Mouse (Mus musculus) limb, embryonic 14.5 days (tissue): ENCODE measurements around the gene Gale. TPM values are rescaled to one million over a fixed set of nuclear protein-coding genes. Genes with fewer than 3 reads are reported as not detected.

Experiments used
- ATAC-seq: fragments of 200-750 bp; cut with Nextera tagmentation; 2 replicates; pipeline ENCODE4 v1.8.0; 2017; ENCODE audit warnings: low read depth, moderate number of reproducible peaks, moderate TSS enrichment; ENCODE audit not compliant: low FRiP score
- DNase-seq: peaks from one replicate; pipeline ENCODE4 v3.0.0-alpha.2; 2015; ENCODE audit warnings: low spot score
- H3K27ac ChIP-seq: fragments of 300-500 bp; sonication (generic); replicated peaks from 2 replicates; pipeline ENCODE4 v1.5.1; 2014; ENCODE audit warnings: low read depth, mild to moderate bottlenecking, low read length, moderate library complexity, mixed read lengths
- H3K27me3 ChIP-seq: fragments of 300-500 bp; sonication (generic); 2 replicates; pipeline ENCODE4 v1.6.1; 2014; ENCODE audit warnings: low read length, mixed read lengths; ENCODE audit not compliant: control insufficient read depth, insufficient read depth
- H3K36me3 ChIP-seq: fragments of 300-500 bp; sonication (generic); 2 replicates; pipeline ENCODE4 v1.6.1; 2014; ENCODE audit warnings: mild to moderate bottlenecking, low read length, moderate library complexity, mixed read lengths; ENCODE audit not compliant: control insufficient read depth, insufficient read depth
- H3K4me1 ChIP-seq: fragments of 300-500 bp; sonication (generic); 2 replicates; pipeline ENCODE4 v1.6.1; 2014; ENCODE audit warnings: antibody characterized with exemption, low read length, mixed read lengths; ENCODE audit not compliant: control insufficient read depth, insufficient read depth
- H3K4me2 ChIP-seq: fragments of 300-500 bp; sonication (generic); replicated peaks from 2 replicates; pipeline ENCODE4 v1.6.1; 2014; ENCODE audit warnings: low read depth, mild to moderate bottlenecking, low read length, moderate library complexity; ENCODE audit not compliant: severe bottlenecking
- H3K4me3 ChIP-seq: fragments of 300-500 bp; sonication (generic); replicated peaks from 2 replicates; pipeline ENCODE4 v1.5.1; 2014; ENCODE audit warnings: low read length
- H3K9ac ChIP-seq: fragments of 300-500 bp; sonication (generic); 2 replicates; pipeline ENCODE4 v1.6.1; 2014; ENCODE audit warnings: mild to moderate bottlenecking, low read depth, low read length, moderate library complexity; ENCODE audit not compliant: severe bottlenecking
- H3K9me3 ChIP-seq: fragments of 300-500 bp; sonication (generic); 2 replicates; pipeline ENCODE4 v1.6.1; 2016; ENCODE audit warnings: low read length; ENCODE audit not compliant: control insufficient read depth
- POLR2A ChIP-seq: fragments of 200-500 bp; IDR thresholded peaks from 2 replicates; pipeline ENCODE4 v1.8.0; 2012; ENCODE audit warnings: inconsistent platforms, mild to moderate bottlenecking, moderate library complexity, borderline replicate concordance; ENCODE audit not compliant: insufficient read depth, insufficient read length; ENCODE audit errors: extremely low read depth
- WGBS: fragments of 180-500 bp; shearing (Covaris S2); extraction: QIAGEN DNeasy Blood & Tissue Kit; methylation state at CpG from one replicate; pipeline ENCODE4 v1.1.7; 2014; 5-methylcytosine and 5-hydroxymethylcytosine counted together
- polyA plus RNA-seq, 2 experiments: library from polyadenylated mRNA; depleted of rRNA in 1 of 2; stranded (reverse) in 1 of 2; unstranded in 1 of 2; fragments of >200 nt; fragmentation: Nextera tagmentation in 1 of 2; extraction: Ambion mirVana in 1 of 2; gene quantifications; 2 replicates each; pipeline versions ENCODE4 v1.2.1 to v1.2.3; 2012 to 2014

The Gale gene
- polyA plus RNA-seq, 2 experiments = 59.3 to 83.7 TPM

- peak; percentile 23 for DNase-seq
- no peaks in the 10 kb centered on the region for H3K9me3 ChIP-seq
- H3K36me3 ChIP-seq = peaks cover 16% of the 10 kb centered on the region
- 3% methylated on average over 26 of the region's 26 CpGs for whole genome bisulfite sequencing
- TF ChIP-seq POLR2A = no peak
- H3K4me2 ChIP-seq = peak overlapping the region; percentile 76
- H3K27ac ChIP-seq = peak overlapping the region; percentile 83
- H3K4me3 ChIP-seq = peak overlapping the region; percentile 75
- no peak for ATAC-seq
- H3K27me3 ChIP-seq = no peaks in the 10 kb centered on the region
- H3K4me1 ChIP-seq = peaks cover 8% of the 10 kb centered on the region; the same call in 1 of the 2 replicates
- H3K9ac ChIP-seq = peak overlapping the region; percentile 66
Observed at GRCm38 (mm10) chr4:135921257-135922120, 42.0 kb upstream of the Gale start.

GRCm38 (mm10) chr4:135922190-135922589 lies 41.3 kb upstream of the Gale start:
- DNase-seq (no peak), ATAC-seq (no peak)
- Histone ChIP-seq H3K27me3 (no peaks in the 10 kb centered on the region), H3K36me3 (peaks cover 19% of the 10 kb centered on the region), H3K4me2 (peak overlapping the region; percentile 76), H3K4me1 (peaks cover 8% of the 10 kb centered on the region; the same call in 1 of the 2 replicates), H3K4me3 (peak overlapping the region; percentile 75; the same call in 1 of the 2 replicates), H3K9me3 (no peaks in the 10 kb centered on the region), H3K9ac (no peak overlapping the region), H3K27ac (no peak overlapping the region)
- WGBS = 88% methylated on average over 1 of the region's 1 CpGs
- no peak for TF ChIP-seq POLR2A

GRCm38 (mm10) chr4:135924418-135924817 lies 39.1 kb upstream of the Gale start:
- TF ChIP-seq POLR2A = no peak
- H3K4me3 ChIP-seq = no peak overlapping the region
- H3K36me3 ChIP-seq = peaks cover 28% of the 10 kb centered on the region
- H3K4me1 ChIP-seq = peaks cover 8% of the 10 kb centered on the region; the same call in 1 of the 2 replicates
- H3K27ac ChIP-seq = no peak overlapping the region
- H3K9ac ChIP-seq = no peak overlapping the region
- H3K27me3 ChIP-seq = no peaks in the 10 kb centered on the region
- H3K4me2 ChIP-seq = no peak overlapping the region
- H3K9me3 ChIP-seq = no peaks in the 10 kb centered on the region
- no peak for ATAC-seq
- 89% methylated on average over 2 of the region's 2 CpGs for WGBS
- no peak for DNase-seq

DNA sequence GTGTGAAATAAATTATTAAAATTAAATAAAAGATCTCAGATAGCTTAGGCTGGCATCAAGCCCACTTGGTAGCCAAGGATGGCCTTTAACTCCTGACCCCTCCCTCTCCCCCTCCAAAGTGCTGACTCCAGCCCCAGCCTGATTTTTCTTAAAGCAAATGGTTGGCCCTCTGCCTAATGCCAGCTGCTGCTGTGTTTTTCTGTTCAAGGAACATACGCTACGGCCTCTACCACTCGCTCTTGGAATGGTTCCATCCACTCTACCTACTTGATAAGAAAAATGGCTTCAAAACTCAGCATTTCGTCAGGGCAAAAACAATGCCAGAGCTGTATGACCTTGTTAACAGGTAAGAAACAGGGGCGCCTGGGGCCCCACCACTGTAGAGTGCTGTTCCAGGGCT lies 38.2 kb upstream of the Gale start:
- H3K9me3 ChIP-seq = no peaks in the 10 kb centered on the region
- H3K4me3 ChIP-seq = no peak overlapping the region
- TF ChIP-seq POLR2A = no peak
- WGBS = 84% methylated on average over 5 of the region's 5 CpGs
- no peak overlapping the region for H3K4me2 ChIP-seq
- DNase-seq (no peak), ATAC-seq (no peak)
- H3K4me1 ChIP-seq = peaks cover 8% of the 10 kb centered on the region; the same call in 1 of the 2 replicates
- H3K9ac ChIP-seq = no peak overlapping the region
- no peaks in the 10 kb centered on the region for H3K27me3 ChIP-seq
- no peak overlapping the region for H3K27ac ChIP-seq
- peaks cover 29% of the 10 kb centered on the region for H3K36me3 ChIP-seq

DNA sequence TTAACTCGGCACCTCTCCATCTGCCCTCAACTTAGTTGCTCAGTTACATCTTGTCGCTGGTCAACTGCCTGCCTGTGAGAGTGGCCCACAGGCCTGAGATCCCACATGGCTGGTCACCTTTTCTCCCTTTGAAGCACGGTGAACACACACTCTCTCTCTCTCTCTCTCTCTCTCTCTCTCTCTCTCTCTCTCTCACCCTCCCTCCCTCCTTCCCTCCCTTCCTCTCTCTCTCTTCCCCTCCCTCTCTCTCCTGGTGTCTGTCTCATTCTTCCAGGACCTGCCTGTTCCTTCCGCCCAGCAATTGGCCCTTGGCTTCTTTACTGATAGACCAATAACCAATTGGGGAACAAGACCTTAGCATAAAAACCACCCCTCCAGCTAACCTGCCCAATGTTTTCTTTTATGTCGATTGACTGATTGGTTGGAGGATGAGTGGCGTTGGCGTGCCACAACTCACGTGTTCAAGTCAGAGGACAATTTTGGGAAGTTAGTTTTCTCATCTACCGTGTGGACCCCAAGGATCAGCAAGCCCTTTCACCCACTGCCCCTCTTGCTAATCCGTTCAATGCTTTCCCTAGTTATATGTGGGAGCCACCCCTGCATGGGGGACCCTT lies 37.2 kb upstream of the Gale start:
- no peak for TF ChIP-seq POLR2A
- ATAC-seq = no peak
- Histone ChIP-seq H3K27me3 (no peaks in the 10 kb centered on the region), H3K4me1 (peaks cover 8% of the 10 kb centered on the region; the same call in 1 of the 2 replicates), H3K4me2 (no peak overlapping the region), H3K4me3 (no peak overlapping the region), H3K36me3 (peaks cover 39% of the 10 kb centered on the region), H3K9me3 (no peaks in the 10 kb centered on the region), H3K9ac (no peak overlapping the region), H3K27ac (no peak overlapping the region)
- WGBS = 87% methylated on average over 10 of the region's 10 CpGs
- no peak for DNase-seq
